Mouse (Mus musculus) spleen, adult 2 months (tissue): Measurements from ENCODE around the gene Drc1. TPM values are rescaled to one million over a fixed set of nuclear protein-coding genes. Genes with fewer than 3 reads are reported as not detected.

Experiments used
- DNase-seq, 2 experiments: peaks; one replicate each; pipeline versions ENCODE4 v3.0.0 to v3.0.0-alpha.2; 2012 to 2021; ENCODE audit warnings: low spot score in 2 of 2, low read depth in 1 of 2
- H3K27ac ChIP-seq: fragments of 200-500 bp; 2 replicates; pipeline ENCODE4 v1.5.1; 2012; ENCODE audit warnings: low read length, inconsistent platforms; ENCODE audit not compliant: insufficient read depth
- H3K27me3 ChIP-seq: fragments of 200-500 bp; 2 replicates; pipeline ENCODE4 v1.6.1; 2012; ENCODE audit warnings: mild to moderate bottlenecking, moderate library complexity, low read length, inconsistent platforms; ENCODE audit not compliant: control insufficient read depth, insufficient read depth
- H3K36me3 ChIP-seq: fragments of 200-500 bp; 2 replicates; pipeline ENCODE4 v1.6.1; 2012; ENCODE audit warnings: mild to moderate bottlenecking, low read length, inconsistent platforms; ENCODE audit not compliant: control insufficient read depth, insufficient read depth
- H3K4me1 ChIP-seq: fragments of 200-500 bp; 2 replicates; pipeline ENCODE4 v1.6.1; 2011; ENCODE audit warnings: inconsistent platforms; ENCODE audit not compliant: control insufficient read depth, insufficient read depth, insufficient read length
- H3K4me3 ChIP-seq: fragments of 200-500 bp; 2 replicates; pipeline ENCODE4 v1.5.1; 2011; ENCODE audit warnings: mild to moderate bottlenecking, inconsistent platforms; ENCODE audit not compliant: insufficient read depth, insufficient read length; ENCODE audit errors: extremely low read depth
- CTCF ChIP-seq: fragments of 200-500 bp; IDR thresholded peaks from 2 replicates; pipeline ENCODE4 v1.5.1; 2011; ENCODE audit warnings: mild to moderate bottlenecking, inconsistent platforms; ENCODE audit not compliant: insufficient read depth, insufficient read length, insufficient replicate concordance; ENCODE audit errors: extremely low read depth
- POLR2A ChIP-seq: fragments of 200-500 bp; IDR thresholded peaks from 2 replicates; pipeline ENCODE4 v1.6.1; 2011; ENCODE audit warnings: low read depth, low read length, inconsistent platforms
- WGBS: fragments of 180-500 bp; shearing (Covaris S2); methylation state at CpG from one replicate; pipeline ENCODE4 v1.1.7; 2018; 5-methylcytosine and 5-hydroxymethylcytosine counted together
- polyA plus RNA-seq: library from polyadenylated mRNA; depleted of rRNA; stranded (reverse); fragments of >200 nt; gene quantifications from 2 replicates; pipeline ENCODE4 v1.2.3, GENCODE M21; 2012; rRNA removed

Gene Drc1
- polyA plus RNA-seq, 1 experiment: 0.14 TPM

GRCm38 (mm10) chr5:30411524-30411923 is 130.3 kb downstream of the Drc1 start:
- TF ChIP-seq CTCF: no peak
- no peak for TF ChIP-seq POLR2A
- H3K36me3 ChIP-seq: no peaks in the 10 kb centered on the region
- 84% methylated on average over 10 of the region's 10 CpGs for WGBS
- H3K4me3 ChIP-seq: no peak overlapping the region
- no peak overlapping the region for H3K27ac ChIP-seq
- H3K4me1 ChIP-seq: no peaks in the 10 kb centered on the region
- H3K27me3 ChIP-seq: no peaks in the 10 kb centered on the region
- no peak for DNase-seq

GRCm38 (mm10) chr5:30415381-30415780 is 134.2 kb downstream of the Drc1 start:
- H3K4me3 ChIP-seq: no peak overlapping the region
- no peak overlapping the region for H3K27ac ChIP-seq
- H3K4me1 ChIP-seq: no peaks in the 10 kb centered on the region
- no peaks in the 10 kb centered on the region for H3K36me3 ChIP-seq
- 35% methylated on average over 2 of the region's 2 CpGs for WGBS
- TF ChIP-seq CTCF (no peak), POLR2A (no peak)
- H3K27me3 ChIP-seq: no peaks in the 10 kb centered on the region
- no peak for DNase-seq

DNA sequence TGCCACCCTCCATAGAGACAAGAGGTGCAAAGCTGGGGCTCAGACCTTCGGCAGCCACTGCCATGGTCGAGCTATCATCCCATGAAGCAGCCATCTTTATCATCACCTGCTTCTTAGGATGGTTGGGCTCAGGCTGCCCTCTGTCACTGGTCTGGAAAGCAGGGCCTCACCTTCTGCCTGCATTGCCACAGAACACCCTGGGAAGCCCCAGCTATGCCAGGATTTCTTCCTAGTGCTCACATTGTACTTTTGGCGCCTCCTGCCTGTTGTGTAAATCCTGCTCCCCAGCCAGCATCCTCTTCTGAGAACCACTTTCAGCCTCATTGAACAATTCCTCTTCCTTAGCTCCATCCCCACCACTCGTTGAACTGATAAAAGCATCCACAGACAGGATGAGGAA is 134.7 kb downstream of the Drc1 start:
- 75% methylated on average over 4 of the region's 4 CpGs for WGBS
- no peaks in the 10 kb centered on the region for H3K4me1 ChIP-seq
- H3K36me3 ChIP-seq: no peaks in the 10 kb centered on the region
- H3K27ac ChIP-seq: no peak overlapping the region
- H3K27me3 ChIP-seq: no peaks in the 10 kb centered on the region
- DNase-seq: no peak
- H3K4me3 ChIP-seq: no peak overlapping the region
- no peak for TF ChIP-seq POLR2A
- no peak for TF ChIP-seq CTCF

Other genes with a start within 250 kb of the Drc1 start
- 23.9 and 30.0 TPM in 2 replicates for gene Tyms, start 207.8 kb upstream of the Drc1 start, polyA plus RNA-seq
- gene Garem2, start 176.2 kb upstream of the Drc1 start, polyA plus RNA-seq: not detected in 2 replicates
- not detected in 2 replicates for gene 3110082J24Rik, start 175.3 kb upstream of the Drc1 start, polyA plus RNA-seq
- 29.4 and 32.0 TPM in 2 replicates for gene Hadha, start 126.2 kb upstream of the Drc1 start, polyA plus RNA-seq
- 35.7 and 37.8 TPM in 2 replicates for gene Hadhb, start 126.1 kb upstream of the Drc1 start, polyA plus RNA-seq
- 0.08 and 0.09 TPM in 2 replicates for gene Adgrf3, start 75.7 kb upstream of the Drc1 start, polyA plus RNA-seq
- gene Selenoi, start 48.8 kb upstream of the Drc1 start, polyA plus RNA-seq: 14.3 and 16.1 TPM in 2 replicates
- gene Otof, start 180.5 kb downstream of the Drc1 start, polyA plus RNA-seq: 0.05 and 0.08 TPM in 2 replicates
- not detected in 2 replicates for gene 1700001C02Rik, start 184.7 kb downstream of the Drc1 start, polyA plus RNA-seq